Mouse (Mus musculus) heart, postnatal 14 days (tissue): ENCODE measurements around the gene Shroom3. TPM values are rescaled to one million over a fixed set of nuclear protein-coding genes. Genes with fewer than 3 reads are reported as not detected.

Experiments
- microRNA-seq, 2 experiments: library from miRNA; unstranded; fragments of <30 nt; microRNA quantifications; one replicate each; pipeline ENCODE4 v1.2.0; 2021 to 2022
- total RNA-seq, 2 experiments: library from RNA; stranded (reverse); gene quantifications; 2 replicates each; pipeline ENCODE4 v1.2.3; 2021

Shroom3 gene
- total RNA-seq, 2 experiments from 2014 or later, result 33.4 to 37.7 TPM

Small RNAs within 50 kb of the gene (microRNA-seq; reads per million reads assigned to microRNA genes)
- gene Mir1961, result 0 reads per million in 2 experiments

Other genes starting within 250 kb of the Shroom3 start
- 10 to 100 TPM; 15.8 to 17.0 TPM for gene Nup54, start 248.2 kb upstream of the Shroom3 start, total RNA-seq
- 10 to 100 TPM; 71.5 to 72.9 TPM for gene Scarb2, start 176.6 kb upstream of the Shroom3 start, total RNA-seq
- gene Fam47e, start 128.4 kb upstream of the Shroom3 start, total RNA-seq, result not detected
- gene Stbd1, start 80.4 kb upstream of the Shroom3 start, total RNA-seq, result 1 to 10 TPM; 2.6 to 4.0 TPM
- not detected for gene Ccdc158, start 8.2 kb upstream of the Shroom3 start, total RNA-seq